In genomic region chr5:116231841-116232643, GRCm38 (mm10) we compare ENCODE assay signal across 8 mouse cellular contexts. TPM values are rescaled to one million over a fixed set of nuclear protein-coding genes. Genes with fewer than 3 reads are reported as not detected.
DNase-seq lines count a peak whose midpoint lies in the region; TF ChIP-seq lines count a peak whose summit lies in the region.

No protein-coding gene starts in this region.

- H3K4me3 ChIP-seq in kidney, adult 2 months (ENCODE audit: insufficient read depth, low read depth, low read length) = no peak overlapping the region

- DNase-seq in urinary bladder, postnatal 14 days (ENCODE audit: low spot score) = peak; percentile 50
- DNase-seq in urinary bladder, postnatal 4 days (ENCODE audit: low spot score in 2 of 2) = no peak
- DNase-seq in cerebellum, postnatal 10 days = peak; percentile 87 to 92
- DNase-seq in frontal cortex, adult 2 months (ENCODE audit: extremely low spot score in 1 of 2, low spot score in 1 of 2) = peak; percentile 20 to 90
- peak; percentile 49 for DNase-seq in kidney, adult 2 months
- peak; percentile 76 for DNase-seq in left cerebral cortex, postnatal 4 days
- peak; percentile 63 for DNase-seq in neural tube, embryonic 10.5 days (ENCODE audit: extremely low spot score, low spot score)
- peak; percentile 18 for DNase-seq in yolk sac, embryonic 10.5 days (ENCODE audit: low spot score)

- intact Hi-C loops in left cerebral cortex, postnatal 4 days (cut with DNase I) = loop anchor here (5.0 to 10.0 kb wide), 2 partner anchors 243 to 360 kb away; partner anchors contain the start of gene Srrm4

- no peak overlapping the region for H3K27ac ChIP-seq in kidney, adult 2 months (ENCODE audit: insufficient read depth, low read depth, low read length)

- no peaks in the 10 kb centered on the region for H3K27me3 ChIP-seq in kidney, adult 2 months (replicated peaks; ENCODE audit: control insufficient read depth, insufficient read depth, low read length)

- no peak for TF ChIP-seq POLR2A in kidney, adult 2 months (IDR thresholded peaks at IDR 0.05; ENCODE audit: low read depth, low read length)

- H3K36me3 ChIP-seq in kidney, adult 2 months (ENCODE audit: control insufficient read depth, insufficient read depth, low read length) = no peaks in the 10 kb centered on the region

- peak; percentile 82 for TF ChIP-seq CTCF in kidney, adult 2 months (conservative IDR thresholded peaks at IDR 0.05; ENCODE audit: insufficient read depth, insufficient read length, low read depth, low read length)

- no peaks in the 10 kb centered on the region for H3K4me1 ChIP-seq in kidney, adult 2 months (ENCODE audit: control insufficient read depth, insufficient read depth, low read length)

- WGBS in kidney, adult 2 months = 27% methylated on average over 19 of the region's 19 CpGs

RNA-seq across cellular contexts. Expression of gene Ccdc60, which starts 56.7 kb away (rescaled TPM):
- 0.60 and 0.67 TPM in 2 replicates for polyA plus RNA-seq in frontal cortex, adult 2 months (2012; rRNA removed)
- 0.08 and 0.14 TPM in 2 replicates for polyA plus RNA-seq in kidney, adult 2 months (2012; rRNA removed)
- total RNA-seq in left cerebral cortex, postnatal 4 days (2021) = under 1 TPM; 0.42 to 0.44 TPM

Comparison
In these comparisons a context has a peak if more than half of its experiments do, and no peak if none do; other contexts are left out.
1. DNase-seq: peak in urinary bladder, postnatal 14 days (single experiment), cerebellum, postnatal 10 days (2 of 2), frontal cortex, adult 2 months (2 of 2), kidney, adult 2 months (single experiment), left cerebral cortex, postnatal 4 days (single experiment), neural tube, embryonic 10.5 days (single experiment) and yolk sac, embryonic 10.5 days (single experiment); none in urinary bladder, postnatal 4 days (0 of 2).